Mouse (Mus musculus): Measurements from ENCODE around the gene Foxj1. TPM values are rescaled to one million over a fixed set of nuclear protein-coding genes. Genes with fewer than 3 reads are reported as not detected.

Foxj1 gene
- total RNA-seq, 2 experiments from 2014 or later = 0.07 to 1.5 TPM

Other genes with a start within 250 kb of the Foxj1 start
- 10 to 100 TPM; 83.6 to 89.5 TPM for gene Wbp2, start 248.4 kb downstream of the Foxj1 start, total RNA-seq (2021)
- 10 to 100 TPM; 46.3 to 46.9 TPM for gene Trim47, start 208.2 kb downstream of the Foxj1 start, total RNA-seq (2021)
- 1 to 10 TPM; 7.3 to 8.2 TPM for gene Trim65, start 204.3 kb downstream of the Foxj1 start, total RNA-seq (2021)
- 10 to 100 TPM; 55.5 to 56.3 TPM for gene Mrpl38, start 196.5 kb downstream of the Foxj1 start, total RNA-seq (2021)
- gene Fbf1, start 167.2 kb downstream of the Foxj1 start, total RNA-seq (2021) = 10 to 100 TPM; 15.1 to 17.2 TPM
- 10 to 100 TPM; 22.2 to 27.0 TPM for gene Ten1, start 136.5 kb downstream of the Foxj1 start, total RNA-seq (2021)
- 100 to 1,000 TPM; 101 to 116 TPM for gene Acox1, start 136.4 kb downstream of the Foxj1 start, total RNA-seq (2021)
- under 1 TPM; 0.83 to 0.93 TPM for gene Evpl, start 97.3 kb downstream of the Foxj1 start, total RNA-seq (2021)
- gene Srp68, start 61.2 kb downstream of the Foxj1 start, total RNA-seq (2021) = 10 to 100 TPM; 54.4 to 55.6 TPM
- not detected for gene Galr2, start 54.5 kb downstream of the Foxj1 start, total RNA-seq (2021)
- 10 to 100 TPM; 44.3 to 52.3 TPM for gene Exoc7, start 28.2 kb downstream of the Foxj1 start, total RNA-seq (2021)
- 1 to 10 TPM; 5.8 to 8.8 TPM for gene Rnf157, start 77.6 kb upstream of the Foxj1 start, total RNA-seq (2021)
- gene Ubald2, start 98.7 kb upstream of the Foxj1 start, total RNA-seq (2021) = 10 to 100 TPM; 41.2 to 42.9 TPM
- gene Qrich2, start 130.8 kb upstream of the Foxj1 start, total RNA-seq (2021) = not detected
- 10 to 100 TPM; 41.5 to 45.4 TPM for gene Prpsap1, start 158.8 kb upstream of the Foxj1 start, total RNA-seq (2021)
- gene Sphk1, start 195.5 kb upstream of the Foxj1 start, total RNA-seq (2021) = 1 to 10 TPM; 2.6 to 2.7 TPM
- gene Ube2o, start 246.0 kb upstream of the Foxj1 start, total RNA-seq (2021) = 10 to 100 TPM; 43.3 to 49.2 TPM